Mouse (Mus musculus) adrenal gland, adult 8-10 months (tissue): ENCODE data around the gene Cep350. TPM values are rescaled to one million over a fixed set of nuclear protein-coding genes. Genes with fewer than 3 reads are reported as not detected.
"Not testable (repeated sequence)": the region's sequence is repeated elsewhere in the genome, so short reads cannot be mapped to it uniquely, and the experiment has no call there.

Source experiments
- DNase-seq: peaks from one replicate; pipeline ENCODE4 v3.0.0; 2022
- total RNA-seq, 4 experiments: library from RNA; stranded (reverse); gene quantifications; 2 replicates each; pipeline ENCODE4 v1.2.4; 2022

Cep350 gene
- total RNA-seq, 4 experiments from 2014 or later, result 29.9 to 44.4 (median 38.4) TPM

DNA sequence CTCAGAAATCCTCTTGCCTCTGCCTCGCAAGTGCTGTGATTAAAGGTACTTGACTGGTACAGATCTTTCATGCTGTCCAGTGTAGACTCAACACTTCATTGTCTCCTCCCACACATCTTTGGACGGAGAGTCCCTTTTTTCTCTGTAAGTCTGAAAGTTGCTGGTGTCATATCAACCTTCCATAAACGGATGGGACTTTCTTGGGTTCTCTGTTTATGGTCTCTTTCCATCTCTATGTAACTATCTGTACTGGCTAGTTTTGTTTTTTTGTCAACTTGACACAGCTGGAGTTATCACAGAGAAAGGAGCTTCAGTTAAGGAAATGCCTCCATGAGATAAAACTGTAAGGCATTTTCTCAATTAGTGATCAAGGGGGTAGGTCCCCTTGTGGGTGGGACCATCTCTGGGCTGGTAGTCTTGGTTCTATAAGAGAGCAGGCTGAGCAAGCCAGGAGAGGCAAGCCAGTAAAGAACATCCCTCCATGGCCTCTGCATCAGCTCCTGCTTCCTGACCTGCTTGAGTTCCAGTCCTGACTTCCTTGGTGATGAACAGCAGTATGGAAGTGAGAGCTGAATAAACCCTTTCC lies 90.3 kb downstream of the Cep350 start:
- not testable (repeated sequence) for DNase-seq

DNA sequence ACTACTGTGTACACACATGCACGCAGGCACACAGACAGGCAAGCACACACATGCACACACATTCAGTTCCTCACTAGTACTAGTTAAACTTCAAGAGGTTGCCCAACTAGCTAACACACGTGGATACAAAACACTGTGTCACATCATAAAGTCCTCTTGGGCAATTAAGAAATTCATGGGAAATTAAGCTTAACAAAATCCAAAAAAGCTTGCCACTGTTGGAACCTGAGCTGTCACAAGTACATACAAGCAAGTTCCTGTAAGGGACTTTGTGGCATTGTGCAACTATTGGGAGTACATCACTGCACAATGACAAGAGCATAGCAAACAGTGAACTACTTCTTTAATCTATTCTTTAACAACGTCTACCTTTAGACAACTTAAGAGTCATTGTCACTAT lies 93.5 kb downstream of the Cep350 start:
- DNase-seq, result no peak

DNA sequence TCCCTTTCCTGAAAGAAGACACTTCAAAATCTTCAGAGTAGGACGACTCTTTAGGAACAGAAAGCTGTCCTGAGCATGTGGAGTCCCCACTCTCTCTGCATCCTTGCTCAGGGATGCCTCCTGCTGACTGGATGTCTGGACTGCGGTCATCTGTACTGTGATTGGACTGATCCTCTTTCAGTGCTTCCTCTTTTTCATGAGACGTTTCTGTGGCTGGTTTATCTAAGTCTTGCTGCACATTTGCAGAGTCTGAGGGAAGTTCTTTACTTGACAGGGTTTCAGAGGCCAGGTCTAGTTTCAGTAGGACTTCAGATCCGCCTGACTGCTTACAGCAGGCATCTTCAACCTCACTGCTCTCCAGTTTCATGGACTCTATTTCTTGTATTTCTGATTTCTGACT lies 110.1 kb downstream of the Cep350 start:
- DNase-seq, result no peak

- no peak for DNase-seq
Observed at GRCm38 (mm10) chr1:155854926-155855702, 117.9 kb downstream of the Cep350 start.

DNA sequence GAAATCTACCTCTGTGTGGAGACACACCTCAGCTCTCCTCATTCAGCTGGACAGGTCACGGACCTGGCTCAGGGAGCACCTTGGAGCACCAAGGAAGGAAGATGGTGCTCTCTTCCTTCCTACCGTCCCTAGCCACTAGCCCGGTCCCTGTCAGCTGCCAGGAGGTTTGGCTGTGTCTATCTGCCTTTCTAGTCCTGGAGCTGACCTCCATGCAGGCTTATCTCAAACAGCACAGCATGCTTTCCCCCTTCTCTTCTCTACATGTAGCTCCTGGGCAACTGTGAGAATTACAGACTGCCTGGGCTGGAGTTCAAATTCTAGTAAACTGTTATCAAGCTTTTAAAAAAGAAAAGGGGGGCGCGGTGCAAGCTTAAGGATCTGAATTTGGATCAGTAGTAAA lies 120.0 kb downstream of the Cep350 start:
- DNase-seq, result no peak

- no peak for DNase-seq
Observed at GRCm38 (mm10) chr1:155844235-155844634, 128.8 kb downstream of the Cep350 start.

GRCm38 (mm10) chr1:155843538-155843937 lies 129.5 kb downstream of the Cep350 start:
- no peak for DNase-seq

DNA sequence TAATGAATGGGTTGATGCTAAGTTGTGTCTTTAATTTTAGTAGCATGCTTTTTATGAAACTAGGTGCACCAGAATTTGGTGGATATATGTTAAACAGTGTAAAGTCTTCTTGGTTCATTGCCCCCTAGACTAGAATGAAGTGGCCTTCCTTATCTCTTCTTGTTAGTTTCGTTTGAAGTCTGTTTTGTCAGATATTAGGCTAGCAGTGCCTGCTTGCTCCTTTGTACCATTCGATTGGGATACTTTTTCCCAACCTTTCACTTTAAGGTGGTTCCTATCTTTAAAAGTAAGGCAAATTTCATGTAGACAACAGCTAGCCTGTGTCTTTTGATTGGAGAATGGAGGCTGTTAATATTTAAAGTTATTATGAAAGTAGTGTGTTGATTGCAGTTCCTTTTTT lies 137.4 kb downstream of the Cep350 start:
- no peak for DNase-seq

DNA sequence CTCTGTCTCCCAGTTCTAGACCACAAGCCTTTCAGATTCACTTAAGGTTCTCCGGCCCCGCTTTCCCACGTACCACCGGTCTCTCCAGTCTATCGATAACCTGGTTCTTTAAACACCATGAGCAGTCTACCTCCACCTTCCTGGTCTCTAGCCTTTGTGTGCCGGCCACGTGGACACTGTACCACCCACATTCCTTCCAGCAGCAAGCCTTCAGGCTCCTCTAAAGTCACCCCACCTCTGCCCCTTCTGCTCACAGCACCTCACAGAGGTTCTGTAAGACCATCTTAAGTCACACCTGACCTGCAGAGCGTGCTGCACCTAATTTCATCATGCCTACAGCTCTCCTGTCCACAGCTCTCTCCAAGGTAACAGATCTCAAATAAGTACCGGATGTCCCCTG lies 139.4 kb downstream of the Cep350 start:
- no peak for DNase-seq

DNA sequence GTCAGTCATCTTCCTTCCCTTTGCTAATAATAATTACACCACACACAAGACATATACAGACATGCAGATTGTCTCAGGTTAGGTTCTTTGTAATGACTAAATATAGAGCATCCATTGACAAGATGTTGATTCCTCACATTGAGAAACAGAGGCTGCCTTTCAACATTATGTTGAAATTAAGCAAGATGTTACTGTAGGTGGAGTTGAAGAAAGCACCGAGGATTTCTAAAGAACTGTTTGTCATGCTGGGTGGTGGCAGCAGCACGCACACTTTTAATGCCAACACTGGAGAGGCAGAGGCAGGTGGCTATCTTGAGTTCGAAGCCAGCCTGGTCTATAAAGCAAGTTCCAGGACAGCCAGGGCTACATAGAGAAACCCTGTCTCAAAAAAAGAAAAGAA lies 141.1 kb downstream of the Cep350 start:
- DNase-seq, result no peak

GRCm38 (mm10) chr1:155830861-155831260 lies 142.2 kb downstream of the Cep350 start:
- DNase-seq, result peak; percentile 24

DNA sequence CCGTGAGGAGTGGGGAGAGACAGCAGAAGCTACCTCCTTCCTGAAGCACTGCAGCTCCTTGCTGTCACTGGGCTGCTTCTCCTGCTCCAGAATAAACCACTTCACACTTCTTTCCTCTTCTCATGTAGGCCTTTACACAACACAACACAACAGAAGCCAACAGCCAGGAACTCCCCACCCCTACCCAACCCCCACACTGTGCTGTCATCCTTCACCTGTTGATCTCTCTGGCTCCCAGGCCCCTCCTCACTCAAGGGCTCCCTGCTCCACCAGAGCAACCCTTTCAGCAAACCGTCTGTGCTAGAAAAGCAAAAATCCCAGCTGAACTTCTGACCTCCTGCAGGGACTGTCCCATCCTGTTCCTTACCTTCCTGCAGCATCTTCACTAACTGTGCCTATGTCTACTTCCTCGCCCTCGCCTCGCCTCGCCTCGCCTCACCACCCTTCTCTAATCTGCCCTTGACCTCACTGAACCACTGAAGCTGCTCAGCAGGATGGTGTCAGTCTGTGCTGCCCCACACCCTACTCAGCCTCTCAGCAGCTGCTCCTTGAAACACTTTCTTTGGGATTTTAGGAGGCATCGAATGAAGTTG lies 145.3 kb downstream of the Cep350 start:
- no peak for DNase-seq

DNA sequence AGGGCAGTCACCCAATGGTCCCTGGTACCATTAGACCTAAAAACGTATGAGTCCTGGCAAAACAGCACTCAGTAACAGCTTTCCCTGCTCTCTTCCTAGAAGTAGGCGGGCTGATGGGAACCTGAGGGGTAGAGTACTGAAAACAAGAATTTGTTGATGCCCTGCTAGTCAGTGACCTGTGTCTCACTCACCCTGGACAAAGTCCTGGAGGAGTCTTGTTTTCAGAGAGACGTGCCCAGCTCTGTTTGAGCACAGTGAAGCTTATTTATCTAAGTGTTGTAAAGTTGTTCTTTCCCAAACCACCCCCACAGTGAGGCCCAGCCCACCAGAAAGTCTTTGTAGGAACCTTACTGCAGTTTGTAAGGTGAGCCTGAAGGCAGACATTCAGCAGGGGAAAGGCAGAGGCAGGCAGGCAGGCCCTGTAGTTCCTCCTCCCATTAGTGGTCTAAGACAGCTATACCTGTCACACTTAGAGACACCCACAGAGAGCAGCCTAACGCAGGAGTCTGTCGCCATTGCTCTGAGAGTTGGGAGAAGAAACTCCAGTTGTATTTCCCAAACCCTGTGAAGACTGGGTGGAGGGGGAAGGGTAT lies 146.2 kb downstream of the Cep350 start:
- no peak for DNase-seq

DNA sequence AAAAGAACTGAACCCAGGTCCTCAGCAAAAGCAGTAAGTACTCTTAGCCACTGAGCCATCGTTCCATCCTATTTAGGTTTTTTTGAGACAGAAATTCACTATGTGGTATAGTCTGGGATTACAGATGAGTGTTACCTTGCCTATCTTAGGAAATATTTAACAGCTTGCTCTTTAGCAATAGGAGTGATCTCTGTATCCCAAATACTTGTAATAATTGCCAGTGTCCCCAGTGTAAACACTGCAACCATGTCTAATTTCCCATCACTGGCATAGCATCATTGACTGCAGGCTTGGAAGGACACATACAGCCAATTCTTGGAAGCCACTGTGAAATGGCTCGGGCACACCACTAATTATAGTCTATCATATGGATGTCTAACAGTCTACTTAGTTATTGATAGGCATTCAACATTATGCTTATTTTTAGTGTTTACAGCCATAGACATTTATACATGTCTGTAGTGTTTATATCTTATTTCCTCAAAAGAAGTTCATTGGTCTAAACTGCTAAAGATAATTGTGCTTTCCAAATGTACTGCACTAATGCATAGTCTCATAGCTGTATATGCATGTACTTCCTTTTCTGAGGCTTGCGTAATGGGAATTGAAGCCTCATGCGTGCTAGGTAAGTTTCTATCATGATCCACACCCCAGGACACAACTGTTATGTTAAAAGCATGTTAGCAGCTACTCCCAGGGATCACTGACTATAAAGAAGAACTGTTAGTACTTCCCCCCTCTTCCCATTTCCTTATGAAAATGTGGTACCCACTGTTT lies 146.9 kb downstream of the Cep350 start:
- DNase-seq, result no peak

DNA sequence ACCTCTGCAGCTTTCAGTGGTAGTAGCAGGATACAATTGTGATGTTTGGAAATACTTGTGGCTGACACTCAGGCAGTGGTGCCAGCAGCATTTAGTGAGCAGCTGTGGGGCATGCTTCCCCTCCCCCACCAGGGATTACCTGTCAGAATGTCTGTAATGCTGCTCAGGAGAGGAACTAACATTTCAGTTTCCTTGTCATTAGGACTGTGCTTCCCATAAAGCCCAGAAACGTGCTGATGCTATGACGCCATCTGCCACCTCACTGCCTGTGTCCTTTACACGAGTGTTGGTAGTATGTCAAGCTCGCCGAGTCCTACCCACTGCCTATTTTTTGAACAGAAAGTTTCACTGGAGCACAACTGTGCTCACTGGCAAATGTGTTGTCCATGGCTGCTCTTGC lies 152.4 kb downstream of the Cep350 start:
- DNase-seq, result no peak

GRCm38 (mm10) chr1:155816167-155816566 lies 156.9 kb downstream of the Cep350 start:
- no peak for DNase-seq

DNA sequence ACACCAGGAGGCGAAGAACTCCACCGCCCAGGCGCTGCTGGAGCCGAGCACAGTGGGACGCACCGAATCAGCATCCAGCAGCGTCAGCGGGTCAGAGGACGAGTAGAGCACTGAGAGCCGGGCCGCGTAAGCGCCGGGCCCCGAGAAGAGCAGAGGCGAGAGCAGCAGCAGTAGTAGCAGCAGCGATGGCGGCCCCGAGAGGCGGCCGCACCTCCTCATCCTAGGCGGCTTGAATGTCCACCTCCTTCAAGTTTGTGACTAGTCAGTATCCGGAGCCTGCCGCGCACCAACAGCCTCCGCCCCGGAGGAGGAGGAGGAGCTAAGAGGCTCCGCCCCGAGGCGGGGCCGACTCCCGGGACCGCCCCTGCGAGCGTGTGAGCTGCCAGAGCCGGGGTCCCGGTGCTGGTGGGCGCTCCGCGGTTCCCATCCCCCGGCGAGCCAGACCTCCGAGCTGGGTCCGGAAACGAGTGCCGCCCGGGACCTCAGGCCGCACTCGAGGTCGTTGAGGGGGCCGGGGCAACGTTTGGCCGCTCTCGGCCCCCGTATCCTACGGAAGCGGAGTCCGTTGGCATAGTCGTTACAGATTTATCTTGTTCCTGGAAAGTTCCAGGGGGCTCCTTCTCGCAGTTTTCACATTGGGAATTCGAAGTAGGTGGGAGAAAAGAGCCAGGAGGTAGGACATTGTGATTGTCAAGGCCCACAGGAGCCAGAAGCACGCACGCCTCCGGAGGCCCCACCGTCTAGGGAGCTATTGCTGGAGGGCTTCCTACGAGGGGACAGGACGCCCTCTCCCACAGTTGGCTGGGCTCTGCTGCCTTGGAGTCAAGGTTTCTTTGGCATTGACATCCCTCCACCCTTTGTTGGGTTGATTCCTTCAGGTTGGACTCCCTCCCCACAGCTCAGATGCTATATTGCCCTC lies 160.2 kb downstream of the Cep350 start, which contains the start of gene Qsox1:
Gene Qsox1, minus strand, starts transcription at position 309 of the 919 bp plus-strand sequence.
- peak; percentile 81 for DNase-seq

GRCm38 (mm10) chr1:155811995-155812580 lies 161.0 kb downstream of the Cep350 start:
- no peak for DNase-seq

GRCm38 (mm10) chr1:155810616-155811015 lies 162.4 kb downstream of the Cep350 start:
- no peak for DNase-seq

DNA sequence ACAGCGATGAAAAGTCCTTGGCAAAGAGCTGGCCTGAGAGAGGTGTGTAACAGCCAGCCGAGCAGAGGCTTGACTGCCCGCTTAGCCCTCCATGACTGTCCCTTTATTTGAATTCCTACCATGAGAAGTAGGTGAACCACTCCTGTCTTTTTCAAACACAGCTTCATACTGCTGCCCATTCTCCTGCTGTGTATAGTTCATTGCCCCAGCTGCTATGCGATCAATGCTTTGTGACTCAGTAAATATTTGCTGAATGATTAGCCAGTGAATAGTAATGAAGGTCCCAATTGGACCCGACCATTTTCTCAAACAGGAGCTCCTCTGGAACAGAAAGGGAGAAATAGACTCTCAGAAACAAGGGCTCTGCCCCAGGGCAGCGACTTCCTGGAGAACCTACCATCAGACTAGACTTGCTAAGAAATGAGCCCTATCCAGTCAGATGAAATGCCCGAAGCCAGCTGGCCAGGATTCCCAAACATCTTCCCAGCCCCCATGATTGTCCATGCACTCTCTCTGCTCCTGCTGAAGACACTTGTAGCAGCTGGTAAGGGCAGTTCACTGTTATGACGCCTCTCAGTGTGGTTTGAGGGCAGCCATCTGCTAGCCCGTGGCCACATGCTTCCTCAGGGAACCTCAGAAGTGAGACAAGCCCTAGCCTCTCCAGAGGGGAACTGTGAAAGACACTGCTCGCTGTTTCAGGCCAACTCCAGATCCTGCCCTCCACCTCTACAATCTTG lies 163.2 kb downstream of the Cep350 start:
- no peak for DNase-seq
